Mouse (Mus musculus): ENCODE results near the gene Dock1.

DNA sequence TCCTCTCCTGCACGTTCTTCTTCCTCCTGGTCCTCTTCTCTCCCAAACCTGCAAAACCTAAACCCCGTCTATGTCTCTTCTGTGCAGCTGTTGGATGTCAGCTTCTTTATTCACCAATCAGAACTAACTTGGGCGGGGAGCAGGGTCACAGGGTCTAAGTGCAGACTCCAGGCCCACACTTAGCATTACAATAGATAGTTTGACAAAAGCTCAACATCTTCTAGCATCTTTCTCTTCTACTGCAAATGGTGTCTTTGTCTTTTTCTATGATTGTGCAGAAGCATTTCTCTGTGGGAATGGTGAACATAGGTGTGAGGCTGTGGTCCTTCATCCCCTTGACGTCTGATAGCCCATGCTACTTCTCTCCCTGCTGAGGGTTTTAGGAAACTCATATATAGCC is 91.3 kb downstream of the Dock1 start:
- TF ChIP-seq CTCF (conservative IDR thresholded peaks at IDR 0.05; ENCODE audit: insufficient read depth, insufficient read length, low read depth, low read length) = no peak
- TF ChIP-seq POLR2A (IDR thresholded peaks at IDR 0.05; ENCODE audit: low read depth, low read length) = no peak
